Mouse (Mus musculus): ENCODE results near the gene Prss22.

Prss22 gene

DNA sequence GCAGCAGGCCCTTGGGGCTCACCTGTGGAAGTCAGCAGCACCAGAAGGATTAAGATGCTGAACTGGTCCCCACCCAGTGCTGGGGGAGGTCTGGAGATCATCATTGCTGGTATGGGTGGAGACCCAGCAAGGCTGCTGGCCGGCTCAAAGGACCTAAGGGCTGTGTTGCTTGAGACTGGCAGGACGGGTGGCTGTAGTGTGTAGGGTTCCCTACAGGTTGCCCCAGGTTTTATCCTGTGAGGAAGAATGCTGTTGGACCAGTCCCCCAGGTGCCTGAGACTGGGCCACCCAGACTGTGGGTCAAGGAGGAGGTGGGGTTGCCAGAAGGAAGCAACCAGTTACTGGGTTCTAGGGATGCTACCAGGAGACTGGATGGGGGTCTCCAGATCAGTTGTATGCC is at the start of gene Prss22:
Gene Prss22, minus strand, starts transcription at position 200 of the 400 bp plus-strand sequence.
- DNase-seq, result no peak

DNA sequence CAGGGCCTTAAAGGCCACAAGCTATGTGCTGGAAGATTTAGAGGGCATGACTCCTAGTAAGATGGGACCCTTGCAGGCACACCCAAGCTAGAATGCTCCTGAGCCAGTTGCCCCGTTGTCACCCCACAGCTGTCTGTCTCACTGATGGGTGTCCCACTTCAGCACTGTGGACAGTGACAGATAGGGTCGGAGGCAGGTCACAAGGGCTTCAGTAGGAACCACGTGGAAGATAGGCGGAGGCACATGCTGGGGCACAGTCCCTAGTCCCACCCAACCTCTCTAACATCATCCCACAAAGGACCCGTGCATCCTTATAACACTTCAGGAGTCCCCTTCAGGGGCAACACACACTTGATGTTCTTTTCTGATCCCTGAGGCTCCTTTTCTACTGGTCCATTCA is 48.1 kb upstream of the Prss22 start:
- DNase-seq, result no peak

DNA sequence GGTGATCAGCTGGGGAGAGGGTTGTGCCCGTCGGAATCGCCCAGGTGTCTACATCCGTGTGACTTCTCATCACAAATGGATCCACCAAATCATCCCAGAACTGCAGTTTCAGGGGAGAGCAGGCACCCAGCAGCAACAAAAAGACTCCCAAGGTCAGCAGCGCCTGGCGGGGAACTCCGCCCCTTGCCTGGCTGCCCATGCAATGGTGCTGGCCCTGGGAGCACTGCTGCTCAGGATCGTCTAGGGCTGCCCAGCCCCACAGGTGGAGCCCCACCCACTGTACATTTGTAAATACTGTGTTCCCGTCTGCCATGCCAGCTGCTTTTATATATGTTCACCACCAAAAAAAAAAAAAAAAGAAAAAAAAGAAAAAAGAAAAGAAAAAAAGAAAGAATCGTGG is 47.7 kb upstream of the Prss22 start:
- DNase-seq, result no peak

DNA sequence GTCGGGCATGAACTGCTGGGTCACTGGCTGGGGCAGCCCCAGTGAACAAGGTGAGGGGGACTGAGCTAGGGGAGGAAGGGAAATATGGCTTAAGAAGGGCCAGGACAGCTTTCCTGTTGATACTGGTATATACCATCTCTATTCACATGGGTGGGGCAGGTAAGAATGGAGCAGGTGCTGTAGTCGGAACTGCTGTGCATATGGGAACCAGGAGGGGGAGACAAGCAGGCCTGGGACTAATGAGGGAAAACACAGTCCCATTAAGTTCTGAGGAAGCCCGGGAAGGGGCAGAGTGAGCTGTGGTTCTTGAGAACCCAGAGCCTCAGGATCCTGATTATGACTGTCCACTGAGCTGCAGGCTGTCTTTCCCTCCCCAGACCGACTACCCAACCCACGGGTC is 46.6 kb upstream of the Prss22 start:
- no peak for DNase-seq

DNA sequence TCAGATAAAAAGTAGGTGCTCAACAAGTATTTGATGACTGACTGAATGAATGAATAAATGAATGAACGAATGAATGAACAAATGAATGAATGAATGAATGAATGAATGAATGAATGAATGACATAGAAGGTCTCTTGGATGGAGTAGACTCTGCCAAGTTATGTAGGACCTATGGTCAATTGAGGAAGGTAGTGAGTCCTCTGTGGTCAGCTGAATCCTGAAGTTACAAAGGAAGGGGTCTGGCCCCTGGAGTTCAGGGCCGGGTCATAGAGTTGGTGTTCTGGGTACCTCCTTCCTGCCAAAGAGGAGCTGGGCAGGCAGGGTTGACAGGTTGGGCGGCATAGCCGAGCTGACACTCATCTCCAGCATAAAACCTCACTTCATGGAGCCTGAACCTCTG is 39.9 kb upstream of the Prss22 start, which contains the start of gene Prss27:
Gene Prss27, plus strand, starts transcription at position 301 of the 400 bp plus-strand sequence.
- no peak for DNase-seq

DNA sequence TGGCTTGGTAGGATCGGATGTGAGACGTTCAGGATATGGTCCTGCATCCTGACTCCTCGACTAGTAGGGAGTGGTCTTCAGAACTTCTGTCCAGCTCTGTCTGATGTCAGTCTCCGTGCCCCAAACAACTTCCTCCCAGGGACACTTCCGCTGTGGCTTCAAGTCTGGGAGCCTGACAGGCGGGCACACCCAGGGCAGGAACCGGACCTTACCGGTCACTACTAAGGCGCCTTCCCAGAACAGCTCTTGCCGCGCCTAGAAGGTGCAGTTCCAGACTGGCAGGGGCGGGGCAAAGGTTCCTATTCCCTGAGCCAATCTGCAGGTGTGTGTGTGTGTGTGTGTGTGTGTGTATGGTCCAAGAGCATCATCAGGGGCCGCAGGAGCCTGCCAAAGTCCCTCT is 39.5 kb upstream of the Prss22 start:
- no peak for DNase-seq

DNA sequence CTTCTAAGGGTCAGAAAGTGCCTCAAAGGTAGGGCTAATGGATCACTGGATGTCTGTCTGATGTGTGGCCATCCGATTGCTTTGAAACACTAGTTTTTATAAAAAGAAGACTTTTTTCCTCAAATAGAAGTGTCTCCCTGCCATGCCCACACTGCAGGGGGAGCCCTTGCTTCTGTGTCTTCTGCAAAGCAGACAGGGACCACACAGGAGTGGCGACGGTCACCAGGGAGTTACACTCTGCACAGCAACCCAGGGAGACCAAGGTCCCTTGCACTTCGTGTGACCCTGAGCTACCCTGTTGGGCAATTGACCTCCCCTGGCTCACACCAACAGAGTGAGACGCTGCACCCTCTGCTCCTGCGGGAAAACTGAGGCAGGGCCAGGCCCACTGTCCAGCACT is 39.1 kb upstream of the Prss22 start:
- DNase-seq, result no peak

DNA sequence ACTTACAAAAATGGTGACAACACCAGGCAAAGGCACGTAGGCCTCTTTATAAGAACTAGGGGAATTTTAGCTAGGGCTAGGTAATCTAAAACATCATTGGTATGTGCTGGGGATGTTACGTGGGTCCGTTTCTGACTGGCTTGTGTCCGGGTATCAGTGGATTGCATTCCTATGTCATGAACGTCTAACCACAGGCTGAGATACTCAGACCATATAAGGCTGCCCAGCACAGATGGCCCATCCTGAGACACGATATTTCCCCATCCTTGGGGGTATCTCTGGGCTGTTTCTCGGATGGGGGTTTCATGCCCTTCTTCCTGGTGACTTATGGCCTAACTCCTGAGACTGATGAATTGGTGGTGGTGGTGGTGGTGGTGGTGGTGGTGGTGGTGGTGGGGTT is 37.2 kb upstream of the Prss22 start:
- DNase-seq, result no peak

DNA sequence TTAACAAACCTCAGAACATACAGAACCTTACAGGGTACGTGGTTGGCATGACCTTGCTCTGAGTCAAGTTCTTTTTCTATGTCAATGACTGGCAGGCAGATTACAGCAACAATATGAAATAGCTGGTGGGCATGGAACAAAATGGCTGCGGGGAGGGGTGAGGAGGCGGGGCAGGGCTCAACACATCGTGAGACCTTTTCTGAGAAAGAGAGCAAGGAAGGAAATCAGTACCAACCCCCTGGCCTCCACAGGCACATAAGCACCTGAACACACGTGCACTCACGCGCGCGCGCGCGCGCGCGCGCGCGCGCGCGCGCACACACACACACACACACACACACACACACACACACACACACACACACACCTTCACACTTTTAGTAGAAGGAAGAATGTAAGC is 32.7 kb upstream of the Prss22 start:
- DNase-seq, result no peak

DNA sequence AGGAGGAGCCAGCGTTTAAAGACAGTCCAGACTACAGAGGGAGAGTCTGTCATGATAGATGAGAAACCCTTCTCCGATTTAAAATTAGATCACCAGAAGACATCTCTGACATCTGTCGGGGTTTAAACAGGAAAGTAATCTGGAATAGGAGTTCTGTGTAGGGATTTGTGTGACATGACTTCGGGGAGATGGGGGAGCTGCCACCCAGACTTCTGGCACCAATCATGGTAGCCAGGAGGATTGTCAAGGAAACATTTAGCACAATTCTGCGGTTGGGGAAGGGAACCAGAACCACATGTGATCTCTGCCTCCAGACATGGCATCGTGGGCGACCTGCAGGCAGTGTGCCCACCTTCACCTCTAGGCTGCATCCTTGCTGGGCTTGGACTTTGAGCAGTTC is 31.6 kb upstream of the Prss22 start:
- DNase-seq, result no peak

DNA sequence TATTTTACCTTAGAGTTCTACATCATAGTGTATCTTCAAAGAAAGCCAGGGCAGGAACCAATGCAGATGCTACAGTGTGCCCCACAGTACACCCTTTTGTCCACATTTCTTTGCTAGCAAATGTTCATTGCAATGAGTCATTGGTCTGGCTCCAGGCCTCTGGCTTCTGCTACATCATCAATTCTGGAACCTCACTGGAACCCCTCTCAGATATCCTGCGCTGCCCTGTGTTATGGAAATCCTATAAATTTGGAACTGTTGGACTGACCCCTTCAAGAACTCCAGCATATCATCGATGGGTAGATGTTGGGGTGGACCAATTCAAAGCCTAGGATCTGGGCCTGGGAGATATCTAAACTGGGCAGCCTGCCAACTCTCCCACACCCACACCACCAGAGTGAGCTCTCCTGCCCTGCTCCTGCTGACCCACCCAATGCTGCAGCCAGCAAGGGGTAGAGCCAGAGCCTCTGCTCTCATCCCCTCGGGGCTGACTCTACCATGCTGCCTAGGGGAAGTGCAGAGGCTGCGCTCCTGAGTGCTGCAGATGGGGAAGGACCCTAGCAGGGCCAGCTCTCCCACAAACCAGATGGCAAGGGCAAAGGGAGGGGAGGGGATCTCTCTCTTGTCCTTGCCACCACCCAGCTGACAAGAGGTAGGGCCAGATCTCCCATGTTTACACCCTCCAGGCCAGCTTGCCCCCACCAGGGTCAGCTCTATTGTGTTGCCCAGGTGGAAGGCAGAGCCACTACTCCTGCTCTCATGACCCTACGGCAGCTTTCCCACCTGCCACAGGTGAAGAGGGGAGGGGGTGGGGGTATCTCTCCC is 23.7 kb upstream of the Prss22 start:
- DNase-seq, result no peak

DNA sequence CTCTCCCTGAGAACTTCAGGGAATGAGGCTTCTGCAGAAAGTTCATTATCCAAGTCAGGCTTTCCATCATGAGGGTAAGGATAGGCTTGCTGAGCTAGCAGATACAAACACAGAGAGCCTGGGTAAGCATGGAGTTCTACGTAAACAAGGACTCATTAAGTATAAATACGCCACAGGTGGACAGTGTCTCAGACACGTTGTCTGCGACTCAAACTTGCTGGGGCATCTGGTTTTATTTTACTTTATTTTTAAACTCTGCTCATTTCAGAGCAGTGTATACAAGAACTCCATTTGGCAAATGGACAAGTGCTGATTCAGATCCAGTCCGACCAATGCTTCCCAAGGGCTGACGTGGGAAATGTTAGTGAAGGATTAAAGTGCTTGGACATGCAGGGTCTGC is 22.8 kb upstream of the Prss22 start:
- DNase-seq, result no peak

DNA sequence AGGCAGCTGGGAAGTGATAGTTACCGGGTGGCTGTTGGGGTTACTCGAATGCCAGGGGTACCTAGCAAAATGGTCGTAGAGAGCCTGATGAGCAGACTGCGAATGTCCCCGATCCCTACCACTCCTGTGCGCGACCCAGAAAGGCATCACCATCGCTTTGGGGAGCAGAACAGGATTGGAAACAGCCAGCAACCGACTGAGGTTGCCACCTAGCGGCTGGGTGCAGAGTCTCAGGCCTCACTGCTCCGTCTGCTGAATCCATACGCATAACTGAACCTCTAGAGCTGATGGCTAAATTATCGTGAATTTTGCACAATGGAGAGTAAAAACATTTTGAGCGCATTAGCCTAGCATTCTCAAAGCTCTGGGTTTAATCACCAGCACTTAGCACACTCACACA is 17.8 kb upstream of the Prss22 start:
- DNase-seq, result peak; percentile 27

DNA sequence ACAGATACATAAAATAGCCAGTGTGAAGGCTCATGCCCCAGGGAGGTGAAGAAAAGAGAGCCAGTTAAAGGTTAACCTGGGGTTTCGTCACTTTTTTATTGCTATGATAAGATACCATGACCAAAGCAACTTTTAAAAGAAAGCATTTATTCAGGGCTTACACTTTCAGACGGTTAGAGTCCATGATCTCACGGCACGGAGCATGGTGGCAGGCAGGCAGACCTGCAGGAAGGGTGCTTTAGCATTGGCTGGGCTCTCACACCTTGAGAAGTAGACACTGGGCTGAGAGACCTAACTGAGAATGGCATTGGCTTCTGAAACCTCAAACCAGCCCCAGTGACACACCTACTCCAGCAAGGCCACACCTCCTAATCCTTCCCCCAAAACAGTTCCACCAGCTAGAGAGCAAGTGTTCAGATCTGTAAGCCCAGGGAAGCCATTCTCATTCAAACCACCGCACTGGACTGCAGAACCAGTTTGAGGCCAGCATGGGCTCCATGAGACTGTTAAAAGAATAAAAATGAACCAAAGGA is 16.6 kb upstream of the Prss22 start:
- no peak for DNase-seq

DNA sequence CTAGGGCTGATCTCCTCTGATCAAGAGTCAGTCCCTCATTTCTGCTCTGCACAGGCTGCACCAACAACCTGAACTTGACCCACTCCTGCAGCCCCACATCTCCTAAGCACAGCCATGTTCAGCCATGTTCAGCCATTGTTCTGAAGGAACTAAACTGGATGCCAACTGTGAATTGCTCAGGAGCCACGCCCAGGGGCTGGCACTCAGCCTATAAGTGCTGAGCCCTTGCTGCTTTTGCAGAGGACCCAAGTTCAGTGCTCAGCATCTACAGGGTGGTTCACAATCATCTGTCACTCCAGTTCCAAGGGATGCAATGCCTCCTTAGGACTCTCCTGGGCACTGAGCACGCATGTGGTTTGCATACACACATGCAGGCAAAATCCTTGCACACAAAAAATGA is 15.0 kb upstream of the Prss22 start:
- no peak for DNase-seq

DNA sequence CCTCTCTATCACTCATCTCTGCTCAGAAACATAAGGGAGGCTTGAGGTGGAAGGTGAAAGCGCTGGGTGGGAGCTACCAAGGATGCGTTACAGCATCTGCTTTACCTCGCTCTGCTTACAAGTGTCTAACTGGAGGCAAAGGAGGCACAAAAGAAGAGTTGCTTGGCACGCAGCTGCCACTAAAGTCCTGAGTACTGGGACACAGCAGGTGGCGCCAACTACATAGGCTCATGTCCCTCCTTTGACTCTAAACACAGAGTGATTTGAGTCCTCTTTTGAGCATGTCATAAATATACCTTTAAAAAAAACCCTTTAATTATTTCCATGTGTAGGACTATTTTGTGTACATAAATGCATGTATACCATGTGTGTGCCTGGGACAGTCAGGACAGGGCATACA is 11.7 kb upstream of the Prss22 start:
- no peak for DNase-seq

DNA sequence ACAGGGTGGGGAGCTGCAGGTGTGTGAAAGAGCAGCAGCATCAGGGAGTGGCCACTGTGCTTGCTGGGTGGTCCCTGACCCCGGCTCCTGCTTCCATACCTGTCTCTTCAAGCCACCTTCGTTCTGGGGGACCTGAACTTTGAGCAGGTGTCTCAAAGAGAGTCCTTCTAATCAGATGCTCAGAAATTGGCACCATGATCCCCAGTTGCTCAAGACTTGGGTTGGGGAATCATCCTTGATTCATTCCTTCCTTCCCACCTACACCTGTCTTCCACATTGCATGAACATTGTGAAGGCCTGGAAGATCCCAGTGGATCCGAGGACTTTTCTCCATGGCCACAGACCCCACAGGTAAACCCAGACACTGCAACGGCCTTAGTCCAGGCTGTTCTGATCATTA is 10.2 kb upstream of the Prss22 start:
- DNase-seq, result no peak

DNA sequence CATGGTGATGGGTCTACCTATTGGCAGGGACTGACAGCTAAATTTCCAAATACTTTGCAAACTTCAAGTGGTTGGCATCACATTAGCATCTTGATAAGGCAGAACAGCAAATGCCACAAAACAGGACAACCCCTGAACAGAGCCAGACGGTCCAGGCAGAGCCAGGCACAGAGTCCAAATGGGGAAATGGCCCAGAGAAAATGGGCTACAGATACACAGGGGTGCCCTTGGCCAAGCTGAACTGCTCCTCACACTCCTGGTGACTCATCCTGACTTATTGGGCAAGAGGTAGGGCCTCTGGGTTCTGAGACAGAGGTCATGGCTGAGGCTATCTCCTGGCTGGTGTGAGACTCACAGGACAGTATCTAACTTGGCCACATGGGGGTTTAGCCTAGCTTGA is 9.5 kb upstream of the Prss22 start:
- no peak for DNase-seq

DNA sequence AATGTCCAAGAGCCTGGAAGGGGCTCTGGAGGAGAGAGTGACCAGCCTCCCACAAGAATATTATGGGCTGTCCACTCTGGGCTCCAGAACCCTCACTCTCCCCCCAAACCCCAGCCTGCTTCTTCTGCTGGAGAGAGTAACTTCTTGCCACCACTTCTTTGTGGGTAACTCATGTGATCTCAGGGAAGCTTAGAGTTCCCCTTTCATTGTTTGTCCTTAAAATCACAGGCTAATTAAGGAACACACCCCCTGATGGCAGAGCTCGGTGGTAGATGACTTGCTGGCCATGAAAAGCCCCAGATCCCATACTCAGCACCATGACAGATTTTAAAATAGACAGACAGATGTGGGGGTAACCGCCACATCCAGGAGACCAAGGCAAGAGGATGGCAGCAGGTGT is 9.0 kb upstream of the Prss22 start:
- no peak for DNase-seq

DNA sequence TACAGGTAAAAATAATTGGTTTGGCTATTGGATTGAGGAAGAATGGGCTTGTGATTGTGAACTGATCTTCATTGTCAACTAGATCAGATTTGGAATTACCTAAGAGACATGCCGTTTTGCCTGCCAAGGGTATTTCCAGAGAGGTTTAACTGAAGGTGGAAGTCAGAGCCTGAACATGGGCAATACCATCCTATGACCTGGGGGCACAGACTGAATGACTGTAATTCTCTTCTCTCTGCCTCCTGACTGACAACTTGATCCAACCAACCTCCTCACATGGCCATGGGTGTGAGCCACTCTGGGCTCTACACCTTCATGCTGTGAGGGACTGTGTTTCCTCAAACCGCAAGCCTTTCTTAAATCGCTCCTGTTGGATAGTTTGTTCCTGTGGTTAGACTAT is 7.1 kb upstream of the Prss22 start:
- DNase-seq, result no peak

DNA sequence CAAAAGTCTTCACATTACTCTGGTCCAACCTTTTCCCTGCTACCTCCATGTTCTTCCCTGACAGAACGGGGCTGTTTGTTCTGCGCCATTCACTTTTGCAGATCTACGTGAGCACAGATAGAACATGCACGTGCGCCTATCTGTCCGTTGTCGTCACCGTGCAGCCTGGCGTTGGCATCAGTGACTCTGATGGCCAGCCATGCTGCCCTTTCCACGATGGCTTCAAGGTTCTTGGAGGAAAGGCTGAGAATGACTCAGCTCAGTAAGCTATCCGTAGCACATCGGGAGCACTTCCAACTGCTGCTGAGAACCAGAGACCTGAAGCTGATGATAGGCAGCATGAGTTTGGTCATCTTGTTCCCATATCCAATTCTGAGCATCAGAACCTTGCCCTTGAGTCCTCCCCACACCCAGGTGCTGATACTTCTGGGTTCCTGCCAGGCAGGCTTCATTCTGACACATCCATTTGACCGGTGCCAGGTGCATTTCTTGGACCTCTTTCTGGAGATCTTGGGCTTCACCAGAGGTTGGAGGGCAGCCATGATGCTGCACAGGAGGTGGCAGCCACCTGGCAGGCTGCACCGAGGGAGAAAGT is 6.3 kb upstream of the Prss22 start:
- no peak for DNase-seq

DNA sequence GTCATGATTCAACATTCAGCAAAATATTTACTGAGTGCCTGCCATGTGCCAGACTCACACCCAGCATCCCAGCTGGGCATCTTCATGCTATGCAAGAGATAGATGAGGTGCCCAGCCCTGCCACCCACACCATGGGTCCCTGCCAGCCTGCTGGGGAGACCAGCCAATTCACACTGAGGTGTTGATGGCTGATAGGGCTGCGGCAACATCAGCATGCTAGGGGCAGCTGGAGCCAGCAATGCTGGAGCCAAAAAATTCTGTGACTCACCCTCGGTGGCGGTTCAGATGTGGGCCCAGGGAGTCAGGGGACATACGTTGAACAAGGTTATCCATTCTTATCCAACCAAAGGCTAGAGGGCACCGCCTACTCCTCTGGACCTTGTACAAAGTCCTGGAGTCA is 2.5 kb upstream of the Prss22 start:
- DNase-seq, result no peak

DNA sequence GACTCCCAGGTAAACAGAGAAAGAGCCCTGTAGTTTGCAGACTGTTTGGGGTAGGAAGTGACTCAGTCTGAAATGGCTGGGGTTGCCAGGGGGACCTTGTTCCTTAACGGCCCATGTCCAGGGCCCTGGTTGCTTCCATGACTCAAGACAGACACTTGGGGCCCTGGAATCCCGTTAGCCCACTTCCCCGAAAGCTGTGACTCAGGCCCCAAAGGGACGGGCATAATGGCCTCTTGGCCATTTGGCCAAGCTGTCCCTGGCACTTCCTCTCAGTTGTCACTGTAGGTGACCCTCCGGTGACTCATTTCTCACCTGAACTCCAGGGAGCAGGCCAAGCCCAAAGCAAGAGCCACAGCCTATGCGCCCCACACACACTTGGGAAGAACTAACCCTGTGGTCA is 483 bp upstream of the Prss22 start:
- DNase-seq, result no peak

DNA sequence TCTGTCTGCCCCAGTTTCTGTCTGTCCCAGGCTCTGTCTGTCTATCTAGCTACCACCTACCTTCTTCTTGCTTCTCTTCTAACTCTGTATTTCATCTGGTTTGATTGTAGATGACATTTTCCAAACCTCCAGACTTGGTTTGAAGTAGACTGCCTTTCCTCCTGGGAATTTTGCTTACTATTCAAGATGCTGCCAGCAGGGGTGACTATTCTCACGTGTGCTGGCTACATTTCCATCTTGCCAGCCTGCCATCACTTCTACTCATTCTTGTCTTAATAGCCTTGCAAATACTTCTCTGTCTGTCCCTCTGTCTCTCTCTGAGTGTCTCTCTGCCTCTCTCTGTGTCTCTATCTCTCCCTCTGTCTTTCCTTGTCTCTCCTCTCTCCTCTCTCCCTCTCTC is 2.5 kb downstream of the Prss22 start:
- DNase-seq, result no peak

DNA sequence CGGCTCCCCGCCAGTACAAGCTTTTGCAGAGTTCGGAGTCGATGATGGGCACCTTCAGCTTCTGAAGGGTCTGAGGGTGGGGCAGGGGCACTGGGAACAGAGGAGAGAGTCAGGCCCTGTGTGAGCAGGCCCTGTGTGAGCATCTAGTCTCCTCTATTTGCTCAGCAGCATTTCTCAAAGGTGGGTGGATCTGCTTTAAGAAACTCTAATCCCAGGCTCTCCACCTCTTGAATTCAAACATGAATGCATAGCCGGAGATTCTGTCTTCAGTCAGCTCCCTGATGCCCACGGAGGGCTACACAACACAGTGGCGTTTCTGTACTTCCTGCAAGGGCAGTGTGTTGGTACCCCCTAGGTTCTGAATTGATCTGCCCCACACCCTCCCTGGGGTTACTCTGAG is 3.2 kb downstream of the Prss22 start:
- DNase-seq, result no peak
